Mouse (Mus musculus): ENCODE data around the gene Dynll2. TPM values are rescaled to one million over a fixed set of nuclear protein-coding genes. Genes with fewer than 3 reads are reported as not detected.
"Not testable (repeated sequence)": the region's sequence is repeated elsewhere in the genome, so short reads cannot be mapped to it uniquely, and the experiment has no call there.

The Dynll2 gene
- total RNA-seq, 2 experiments from 2014 or later, result 580 to 594 TPM

GRCm38 (mm10) chr11:87999751-88000150 lies 12.4 kb upstream of the Dynll2 start:
- DNase-seq (ENCODE audit: low spot score in 2 of 2), result no peak
- intact Hi-C loops (cut with DNase I), result no loop called here

GRCm38 (mm10) chr11:87991806-87992205 lies 4.5 kb upstream of the Dynll2 start:
- intact Hi-C loops (cut with DNase I), result no loop called here
- no peak for DNase-seq (ENCODE audit: low spot score in 2 of 2)

GRCm38 (mm10) chr11:87987861-87988260 lies 528 bp upstream of the Dynll2 start:
- intact Hi-C loops (cut with DNase I), result loop anchor here (1.0 to 5.0 kb wide), 3 partner anchors 59 to 729 kb away; partner anchors contain the start of genes Mrps23 and Srsf1
- no peak for DNase-seq (ENCODE audit: low spot score in 2 of 2)

GRCm38 (mm10) chr11:87986141-87986741 lies 1.1 kb downstream of the Dynll2 start:
- intact Hi-C loops (cut with DNase I), result loop anchor here (5.0 kb wide), 1 partner anchor 216 kb away; the partner anchor contains the start of gene Mrps23
- DNase-seq (ENCODE audit: low spot score in 2 of 2), result peak in 1 of 2 experiments; percentile 47

GRCm38 (mm10) chr11:87985643-87986042 lies 1.7 kb downstream of the Dynll2 start:
- DNase-seq (ENCODE audit: low spot score in 2 of 2), result no peak
- intact Hi-C loops (cut with DNase I), result loop anchor here (5.0 kb wide), 1 partner anchor 217 kb away; the partner anchor contains the start of gene Mrps23

- intact Hi-C loops (cut with DNase I), result no loop called here
- no peak for DNase-seq (ENCODE audit: low spot score in 2 of 2)
These were observed 2.8 kb downstream of the Dynll2 start for GRCm38 (mm10) chr11:87984571-87984970.

GRCm38 (mm10) chr11:87978905-87979304 lies 8.4 kb downstream of the Dynll2 start:
- no peak for DNase-seq (ENCODE audit: low spot score in 2 of 2)
- intact Hi-C loops (cut with DNase I), result no loop called here

- DNase-seq (ENCODE audit: low spot score in 2 of 2); intact Hi-C loops (cut with DNase I): not testable (repeated sequence)
These were observed 10.3 kb downstream of the Dynll2 start for GRCm38 (mm10) chr11:87977021-87977420.

- peak; percentile 63 to 83 for DNase-seq (ENCODE audit: low spot score in 2 of 2)
- intact Hi-C loops (cut with DNase I), result loop anchor here (2.0 kb wide), 1 partner anchor 222 kb away; no protein-coding TSS in a partner anchor
These were observed 12.7 kb downstream of the Dynll2 start for GRCm38 (mm10) chr11:87974477-87975181.

- intact Hi-C loops (cut with DNase I), result loop anchor here (2.0 kb wide), 1 partner anchor 223 kb away; no protein-coding TSS in a partner anchor
- no peak for DNase-seq (ENCODE audit: low spot score in 2 of 2)
These were observed 13.6 kb downstream of the Dynll2 start for GRCm38 (mm10) chr11:87973559-87974305.

GRCm38 (mm10) chr11:87972829-87973228 lies 14.5 kb downstream of the Dynll2 start:
- intact Hi-C loops (cut with DNase I), result no loop called here
- no peak for DNase-seq (ENCODE audit: low spot score in 2 of 2)

- no peak for DNase-seq (ENCODE audit: low spot score in 2 of 2)
- intact Hi-C loops (cut with DNase I), result loop anchor here (5.0 kb wide), 1 partner anchor 854 kb away; no protein-coding TSS in a partner anchor
These were observed 18.8 kb downstream of the Dynll2 start for GRCm38 (mm10) chr11:87968356-87969122.

GRCm38 (mm10) chr11:87967692-87968289 lies 19.5 kb downstream of the Dynll2 start:
- intact Hi-C loops (cut with DNase I), result loop anchor here (5.0 kb wide), 1 partner anchor 855 kb away; no protein-coding TSS in a partner anchor
- peak; percentile 78 to 85 for DNase-seq (ENCODE audit: low spot score in 2 of 2)

- intact Hi-C loops (cut with DNase I), result loop anchor here (5.0 kb wide), 1 partner anchor 856 kb away; no protein-coding TSS in a partner anchor
- DNase-seq (ENCODE audit: low spot score in 2 of 2), result no peak
These were observed 21.1 kb downstream of the Dynll2 start for GRCm38 (mm10) chr11:87966214-87966613.

- intact Hi-C loops (cut with DNase I), result loop anchor here (5.0 kb wide), 1 partner anchor 857 kb away; no protein-coding TSS in a partner anchor
These were observed 22.0 kb downstream of the Dynll2 start for GRCm38 (mm10) chr11:87965293-87965692.

GRCm38 (mm10) chr11:87957066-87957465 lies 30.3 kb downstream of the Dynll2 start:
- DNase-seq (ENCODE audit: low spot score in 2 of 2), result no peak
- intact Hi-C loops (cut with DNase I), result loop anchor here (5.0 to 10.0 kb wide), 2 partner anchors 85 to 292 kb away; partner anchors contain the start of gene Rnf43

More at GRCm38 (mm10) chr11:87965293-87965692, 22.0 kb downstream of the Dynll2 start:
- no peak for DNase-seq (ENCODE audit: low spot score in 2 of 2)

GRCm38 (mm10) chr11:87955144-87955543 lies 32.2 kb downstream of the Dynll2 start:
- peak in 1 of 2 experiments; percentile 55 for DNase-seq (ENCODE audit: low spot score in 2 of 2)
- intact Hi-C loops (cut with DNase I), result loop anchor here (5.0 to 10.0 kb wide), 2 partner anchors 83 to 290 kb away; partner anchors contain the start of gene Rnf43

- intact Hi-C loops (cut with DNase I), result loop anchor here (5.0 to 10.0 kb wide), 3 partner anchors 88 to 285 kb away; partner anchors contain the start of gene Rnf43
- DNase-seq (ENCODE audit: low spot score in 2 of 2), result peak in 1 of 2 experiments; percentile 21
These were observed 37.3 kb downstream of the Dynll2 start for GRCm38 (mm10) chr11:87949990-87950389.

Data from left cerebral cortex, postnatal 25 days (tissue).